Mouse (Mus musculus): ENCODE results near the gene Cyth4. TPM values are rescaled to one million over a fixed set of nuclear protein-coding genes. Genes with fewer than 3 reads are reported as not detected.

The Cyth4 gene
- polyA plus RNA-seq, 1 experiment = 81.1 TPM

- Histone ChIP-seq H3K4me1 (replicated peaks; ENCODE audit: control insufficient read depth, insufficient read depth, low read length) (peaks cover 11% of the 10 kb centered on the region), H3K4me3 (ENCODE audit: control insufficient read depth, insufficient read depth, low read length) (no peak overlapping the region), H3K27ac (ENCODE audit: control insufficient read depth, insufficient read depth, low read length) (no peak overlapping the region), H3K27me3 (ENCODE audit: control insufficient read depth, insufficient read depth, low read length) (no peaks in the 10 kb centered on the region), H3K36me3 (ENCODE audit: control insufficient read depth, insufficient read depth, low read length) (no peaks in the 10 kb centered on the region)
- 56% methylated on average over 10 of the region's 10 CpGs for WGBS
- no peak for DNase-seq
- TF ChIP-seq POLR2A (IDR thresholded peaks at IDR 0.05; ENCODE audit: control insufficient read depth, extremely low read depth, insufficient read depth, low read length, poor library complexity) = no peak
- no peak for TF ChIP-seq CTCF (IDR thresholded peaks at IDR 0.05; ENCODE audit: borderline replicate concordance, control insufficient read depth, extremely low read depth, insufficient read depth, low read length, poor library complexity)
These were observed 37.4 kb downstream of the Cyth4 start for GRCm38 (mm10) chr15:78634095-78634737.

GRCm38 (mm10) chr15:78635231-78635630, 38.4 kb downstream of the Cyth4 start:
- H3K4me1 ChIP-seq (replicated peaks; ENCODE audit: control insufficient read depth, insufficient read depth, low read length) = peaks cover 11% of the 10 kb centered on the region
- H3K27me3 ChIP-seq (ENCODE audit: control insufficient read depth, insufficient read depth, low read length) = no peaks in the 10 kb centered on the region
- no peak overlapping the region for H3K27ac ChIP-seq (ENCODE audit: control insufficient read depth, insufficient read depth, low read length)
- TF ChIP-seq CTCF (IDR thresholded peaks at IDR 0.05; ENCODE audit: borderline replicate concordance, control insufficient read depth, extremely low read depth, insufficient read depth, low read length, poor library complexity) (no peak), POLR2A (IDR thresholded peaks at IDR 0.05; ENCODE audit: control insufficient read depth, extremely low read depth, insufficient read depth, low read length, poor library complexity) (no peak)
- no peaks in the 10 kb centered on the region for H3K36me3 ChIP-seq (ENCODE audit: control insufficient read depth, insufficient read depth, low read length)
- no peak overlapping the region for H3K4me3 ChIP-seq (ENCODE audit: control insufficient read depth, insufficient read depth, low read length)
- DNase-seq = no peak
- WGBS = 87% methylated on average over 7 of the region's 7 CpGs

GRCm38 (mm10) chr15:78643633-78644032, 46.8 kb downstream of the Cyth4 start:
- no peak for TF ChIP-seq CTCF (IDR thresholded peaks at IDR 0.05; ENCODE audit: borderline replicate concordance, control insufficient read depth, extremely low read depth, insufficient read depth, low read length, poor library complexity)
- no peak for DNase-seq
- Histone ChIP-seq H3K27me3 (ENCODE audit: control insufficient read depth, insufficient read depth, low read length) (no peaks in the 10 kb centered on the region), H3K4me3 (ENCODE audit: control insufficient read depth, insufficient read depth, low read length) (no peak overlapping the region), H3K4me1 (replicated peaks; ENCODE audit: control insufficient read depth, insufficient read depth, low read length) (0 out of 2 replicates have a peak, but pooled peaks cover 6% of the 10 kb centered on the region), H3K36me3 (ENCODE audit: control insufficient read depth, insufficient read depth, low read length) (no peaks in the 10 kb centered on the region), H3K27ac (ENCODE audit: control insufficient read depth, insufficient read depth, low read length) (no peak overlapping the region)
- 43% methylated on average over 6 of the region's 6 CpGs for WGBS

DNA sequence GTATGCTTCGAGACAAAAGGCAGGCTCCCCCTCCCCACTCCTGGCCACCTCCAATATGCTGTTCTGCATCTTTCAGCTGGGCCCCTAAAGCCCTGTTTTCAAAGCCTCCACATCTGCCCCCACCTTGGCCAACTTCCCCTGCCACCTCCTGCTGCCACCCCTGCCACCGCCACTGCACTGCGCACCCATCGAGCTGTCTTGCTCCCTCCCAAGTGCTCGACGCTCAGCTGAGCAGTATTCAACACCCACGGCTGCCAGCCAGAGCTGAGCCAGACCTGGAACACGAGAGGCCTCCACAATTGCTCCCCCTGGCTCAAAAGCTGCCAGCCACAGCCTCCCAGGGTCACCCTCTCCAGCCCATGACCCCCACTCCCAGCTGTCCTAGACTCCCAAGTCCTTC, 47.8 kb downstream of the Cyth4 start:
- DNase-seq = no peak
- TF ChIP-seq CTCF (IDR thresholded peaks at IDR 0.05; ENCODE audit: borderline replicate concordance, control insufficient read depth, extremely low read depth, insufficient read depth, low read length, poor library complexity) (no peak), POLR2A (IDR thresholded peaks at IDR 0.05; ENCODE audit: control insufficient read depth, extremely low read depth, insufficient read depth, low read length, poor library complexity) (no peak)
- 23% methylated on average over 8 of the region's 8 CpGs for WGBS
- Histone ChIP-seq H3K36me3 (ENCODE audit: control insufficient read depth, insufficient read depth, low read length) (no peaks in the 10 kb centered on the region), H3K4me3 (ENCODE audit: control insufficient read depth, insufficient read depth, low read length) (no peak overlapping the region), H3K4me1 (replicated peaks; ENCODE audit: control insufficient read depth, insufficient read depth, low read length) (0 out of 2 replicates have a peak, but pooled peaks cover 6% of the 10 kb centered on the region), H3K27me3 (ENCODE audit: control insufficient read depth, insufficient read depth, low read length) (no peaks in the 10 kb centered on the region), H3K27ac (ENCODE audit: control insufficient read depth, insufficient read depth, low read length) (no peak overlapping the region)

GRCm38 (mm10) chr15:78647746-78648145, 50.9 kb downstream of the Cyth4 start:
- no peak for TF ChIP-seq POLR2A (IDR thresholded peaks at IDR 0.05; ENCODE audit: control insufficient read depth, extremely low read depth, insufficient read depth, low read length, poor library complexity)
- TF ChIP-seq CTCF (IDR thresholded peaks at IDR 0.05; ENCODE audit: borderline replicate concordance, control insufficient read depth, extremely low read depth, insufficient read depth, low read length, poor library complexity) = no peak
- Histone ChIP-seq H3K27me3 (ENCODE audit: control insufficient read depth, insufficient read depth, low read length) (no peaks in the 10 kb centered on the region), H3K36me3 (ENCODE audit: control insufficient read depth, insufficient read depth, low read length) (no peaks in the 10 kb centered on the region), H3K4me3 (ENCODE audit: control insufficient read depth, insufficient read depth, low read length) (no peak overlapping the region), H3K4me1 (replicated peaks; ENCODE audit: control insufficient read depth, insufficient read depth, low read length) (0 out of 2 replicates have a peak, but pooled peaks cover 6% of the 10 kb centered on the region), H3K27ac (ENCODE audit: control insufficient read depth, insufficient read depth, low read length) (no peak overlapping the region)
- DNase-seq = no peak
- WGBS = 93% methylated on average over 4 of the region's 4 CpGs

DNA sequence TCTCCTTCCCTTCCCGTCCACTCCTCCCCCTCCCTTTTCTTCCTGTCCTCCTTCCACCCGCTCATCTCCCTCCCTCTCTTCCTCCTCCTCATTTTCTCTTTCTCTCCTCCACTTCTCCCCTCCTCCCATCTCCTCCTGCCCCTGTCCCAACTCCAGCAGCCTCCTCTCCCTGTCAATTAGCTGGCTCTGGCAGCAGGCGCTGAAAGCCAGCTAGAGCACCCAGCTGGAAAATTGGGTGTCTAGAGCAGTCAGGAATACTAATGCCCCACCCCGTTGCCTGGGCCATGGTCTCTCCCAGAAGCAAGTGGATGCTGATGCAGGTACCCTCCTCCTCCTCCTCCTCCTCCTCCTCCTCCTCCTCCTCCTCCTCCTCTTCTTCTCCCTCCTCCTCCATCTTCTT, 54.3 kb downstream of the Cyth4 start:
- TF ChIP-seq CTCF (IDR thresholded peaks at IDR 0.05; ENCODE audit: borderline replicate concordance, control insufficient read depth, extremely low read depth, insufficient read depth, low read length, poor library complexity) (no peak), POLR2A (IDR thresholded peaks at IDR 0.05; ENCODE audit: control insufficient read depth, extremely low read depth, insufficient read depth, low read length, poor library complexity) (no peak)
- H3K27ac ChIP-seq (ENCODE audit: control insufficient read depth, insufficient read depth, low read length) = no peak overlapping the region
- no peak for DNase-seq
- no peaks in the 10 kb centered on the region for H3K4me1 ChIP-seq (replicated peaks; ENCODE audit: control insufficient read depth, insufficient read depth, low read length)
- H3K27me3 ChIP-seq (ENCODE audit: control insufficient read depth, insufficient read depth, low read length) = no peaks in the 10 kb centered on the region
- H3K4me3 ChIP-seq (ENCODE audit: control insufficient read depth, insufficient read depth, low read length) = no peak overlapping the region
- WGBS = 67% methylated on average over 4 of the region's 4 CpGs
- H3K36me3 ChIP-seq (ENCODE audit: control insufficient read depth, insufficient read depth, low read length) = no peaks in the 10 kb centered on the region

DNA sequence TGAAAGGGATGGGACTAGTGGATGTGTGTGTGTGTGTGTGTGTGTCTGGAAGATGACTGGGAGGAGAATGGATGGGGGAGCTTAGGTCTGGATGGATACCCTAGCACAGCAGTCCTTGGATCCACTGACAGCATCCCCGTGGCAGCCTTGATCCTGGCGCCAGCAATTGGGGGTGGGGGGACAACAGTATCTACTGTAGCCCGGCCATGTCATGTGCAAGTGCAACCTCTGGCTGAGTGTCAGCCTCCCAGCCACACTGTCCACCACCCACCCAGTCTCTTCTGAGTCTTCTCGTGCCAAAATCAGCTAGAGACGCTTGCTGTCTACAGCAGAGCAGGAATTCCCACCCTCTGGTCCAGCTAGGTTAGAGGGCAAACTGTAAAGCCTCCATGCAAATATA, 67.4 kb downstream of the Cyth4 start:
- TF ChIP-seq CTCF (IDR thresholded peaks at IDR 0.05; ENCODE audit: borderline replicate concordance, control insufficient read depth, extremely low read depth, insufficient read depth, low read length, poor library complexity) = no peak
- TF ChIP-seq POLR2A (IDR thresholded peaks at IDR 0.05; ENCODE audit: control insufficient read depth, extremely low read depth, insufficient read depth, low read length, poor library complexity) = no peak
- H3K4me1 ChIP-seq (replicated peaks; ENCODE audit: control insufficient read depth, insufficient read depth, low read length) = no peaks in the 10 kb centered on the region
- H3K4me3 ChIP-seq (ENCODE audit: control insufficient read depth, insufficient read depth, low read length) = no peak overlapping the region
- WGBS = 94% methylated on average over 5 of the region's 5 CpGs
- no peak for DNase-seq
- no peaks in the 10 kb centered on the region for H3K36me3 ChIP-seq (ENCODE audit: control insufficient read depth, insufficient read depth, low read length)
- H3K27me3 ChIP-seq (ENCODE audit: control insufficient read depth, insufficient read depth, low read length) = no peaks in the 10 kb centered on the region
- no peak overlapping the region for H3K27ac ChIP-seq (ENCODE audit: control insufficient read depth, insufficient read depth, low read length)
